In genomic region chr1:58714361-58714760, GRCm38 (mm10) we compare ENCODE assay signal across 8 mouse cellular contexts. TPM values are rescaled to one million over a fixed set of nuclear protein-coding genes. Genes with fewer than 3 reads are reported as not detected.
DNase-seq lines count a peak whose midpoint lies in the region; ATAC-seq and TF ChIP-seq lines count a peak whose summit lies in the region.

No protein-coding gene starts in this region.

- H3K27ac ChIP-seq in heart, embryonic 14.5 days (replicated peaks in 1 of 2; ENCODE audit: control insufficient read depth in 1 of 2, insufficient read depth in 1 of 2, low read depth in 2 of 2, low read length in 2 of 2), result peak overlapping the region in 1 of 2 experiments; percentile 99; a peak in 2 of 4 replicates
- H3K27ac ChIP-seq in hindbrain, embryonic 10.5 days, result no peak overlapping the region
- H3K27ac ChIP-seq in midbrain, embryonic 10.5 days (replicated peaks), result no peak overlapping the region

- 66% methylated on average over 1 of the region's 1 CpGs for WGBS in heart, embryonic 14.5 days
- 82% methylated on average over 1 of the region's 1 CpGs for WGBS in hindbrain, embryonic 10.5 days
- WGBS in midbrain, embryonic 10.5 days, result 84% methylated on average over 1 of the region's 1 CpGs

- H3K4me2 ChIP-seq in heart, embryonic 14.5 days (ENCODE audit: low read length), result peak overlapping the region; percentile 85

- peak overlapping the region; percentile 92 for H3K9ac ChIP-seq in heart, embryonic 14.5 days (ENCODE audit: low read length)

- ATAC-seq in heart, embryonic 14.5 days (ENCODE audit: insufficient number of reproducible peaks, insufficient read depth, low FRiP score, low read depth), result no peak
- no peak for ATAC-seq in G1E (ENCODE audit: extremely low read depth, insufficient number of reproducible peaks, low FRiP score, poor library complexity, severe bottlenecking)
- no peak for ATAC-seq in CD4-positive, CD25-positive, alpha-beta regulatory T cell, adult 4 months
- no peak for ATAC-seq in activated CD4-positive, CD25-positive, alpha-beta regulatory T cell, adult 4 months

- H3K27me3 ChIP-seq in heart, embryonic 14.5 days (ENCODE audit: control insufficient read depth, insufficient read depth, low read length), result no peaks in the 10 kb centered on the region
- H3K27me3 ChIP-seq in G1E (ENCODE audit: insufficient read depth, low read length), result no peaks in the 10 kb centered on the region
- no peaks in the 10 kb centered on the region for H3K27me3 ChIP-seq in hindbrain, embryonic 10.5 days (ENCODE audit: insufficient read depth, poor library complexity, severe bottlenecking)
- no peaks in the 10 kb centered on the region for H3K27me3 ChIP-seq in midbrain, embryonic 10.5 days (ENCODE audit: low read depth, poor library complexity, severe bottlenecking)

- peaks cover 44% of the 10 kb centered on the region for H3K36me3 ChIP-seq in heart, embryonic 14.5 days (ENCODE audit: control insufficient read depth, insufficient read depth, low read length)
- peaks cover 50% of the 10 kb centered on the region for H3K36me3 ChIP-seq in G1E (replicated peaks)
- H3K36me3 ChIP-seq in hindbrain, embryonic 10.5 days, result peaks cover 35% of the 10 kb centered on the region
- H3K36me3 ChIP-seq in midbrain, embryonic 10.5 days, result peaks cover 36% of the 10 kb centered on the region

- no peak for TF ChIP-seq CTCF in G1E (IDR thresholded peaks at IDR 0.05; ENCODE audit: low read depth, low read length)

- H3K9me3 ChIP-seq in heart, embryonic 14.5 days (ENCODE audit: control insufficient read depth, low read length), result no peaks in the 10 kb centered on the region
- H3K9me3 ChIP-seq in G1E (replicated peaks), result no peaks in the 10 kb centered on the region
- no peaks in the 10 kb centered on the region for H3K9me3 ChIP-seq in hindbrain, embryonic 10.5 days
- no peaks in the 10 kb centered on the region for H3K9me3 ChIP-seq in midbrain, embryonic 10.5 days (replicated peaks)

- peak overlapping the region; percentile 74 to 80; a peak in 3 of 4 replicates for H3K4me3 ChIP-seq in heart, embryonic 14.5 days (ENCODE audit: control insufficient read depth in 1 of 2, insufficient read depth in 1 of 2, low read depth in 1 of 2, low read length in 2 of 2)
- peak overlapping the region; percentile 81 for H3K4me3 ChIP-seq in G1E (ENCODE audit: low read depth, low read length)
- H3K4me3 ChIP-seq in hindbrain, embryonic 10.5 days, result peak overlapping the region; percentile 70
- peak overlapping the region; percentile 73 for H3K4me3 ChIP-seq in midbrain, embryonic 10.5 days

- H3K4me1 ChIP-seq in heart, embryonic 14.5 days (ENCODE audit: control insufficient read depth in 2 of 2, insufficient read depth in 2 of 2, low read length in 2 of 2), result peaks cover 2 to 16% of the 10 kb centered on the region in 2 experiments; a peak in 3 of 4 replicates
- peaks cover 62% of the 10 kb centered on the region for H3K4me1 ChIP-seq in G1E (ENCODE audit: insufficient read depth, low read depth, low read length)
- H3K4me1 ChIP-seq in hindbrain, embryonic 10.5 days (replicated peaks), result peaks cover 20% of the 10 kb centered on the region
- H3K4me1 ChIP-seq in midbrain, embryonic 10.5 days, result peaks cover 29% of the 10 kb centered on the region

- no peak for DNase-seq in heart, adult 11 months
- DNase-seq in G1E (ENCODE audit: low spot score), result no peak
- DNase-seq in hindbrain, embryonic 10.5 days (ENCODE audit: low spot score), result no peak
- DNase-seq in midbrain, embryonic 10.5 days (ENCODE audit: low spot score), result no peak
- no peak for DNase-seq in left cerebral cortex, adult 9 months (ENCODE audit: low spot score in 2 of 2)

RNA-seq across cellular contexts. Expression of gene Cflar, which starts 3.1 kb away (rescaled TPM):
- 38.7 and 42.2 TPM in 2 replicates for polyA plus RNA-seq in heart, embryonic 14.5 days (2014; fragmentation: Nextera tagmentation; extraction: Ambion mirVana)
- total RNA-seq in G1E (2014; fragmentation: Nextera tagmentation) (92.7 and 127 TPM in 2 replicates), G1E (2017) (173 and 179 TPM in 2 replicates)
- 5.5 and 8.8 TPM in 2 replicates for polyA plus RNA-seq in G1E (2012)
- 26.6 and 29.8 TPM in 2 replicates for polyA plus RNA-seq in hindbrain, embryonic 10.5 days (2016; fragmentation: Nextera tagmentation; extraction: Ambion mirVana)
- polyA plus RNA-seq in midbrain, embryonic 10.5 days (2016; fragmentation: Nextera tagmentation; extraction: Ambion mirVana), result 24.5 and 28.7 TPM in 2 replicates
- 100 to 1,000 TPM; 158 to 204 TPM for polyA plus RNA-seq in CD4-positive, CD25-positive, alpha-beta regulatory T cell, adult 4 months (2017; shearing (Covaris generic))
- polyA plus RNA-seq in activated CD4-positive, CD25-positive, alpha-beta regulatory T cell, adult 4 months (2017; shearing (Covaris generic)), result 100 to 1,000 TPM; 172 to 177 TPM

RNA-seq across cellular contexts. Expression of gene Als2cr12, which starts 18.6 kb away (rescaled TPM):
- polyA plus RNA-seq in heart, embryonic 14.5 days (2014; fragmentation: Nextera tagmentation; extraction: Ambion mirVana), result not detected in 2 replicates
- total RNA-seq in G1E (2014; fragmentation: Nextera tagmentation), result not detected in 2 replicates
- total RNA-seq in G1E (2017), result 0.17 and 0.22 TPM in 2 replicates
- polyA plus RNA-seq in G1E (2012), result not detected in 2 replicates
- polyA plus RNA-seq in hindbrain, embryonic 10.5 days (2016; fragmentation: Nextera tagmentation; extraction: Ambion mirVana), result not detected in 2 replicates
- not detected in 2 replicates for polyA plus RNA-seq in midbrain, embryonic 10.5 days (2016; fragmentation: Nextera tagmentation; extraction: Ambion mirVana)
- polyA plus RNA-seq in CD4-positive, CD25-positive, alpha-beta regulatory T cell, adult 4 months (2017; shearing (Covaris generic)), result under 1 TPM in 1 of 2 experiments, not detected in 1; 0.16 TPM
- not detected for polyA plus RNA-seq in activated CD4-positive, CD25-positive, alpha-beta regulatory T cell, adult 4 months (2017; shearing (Covaris generic))
